Mouse (Mus musculus) kidney, adult 10 weeks (tissue): Measurements from ENCODE around the gene Cdc7. TPM values are rescaled to one million over a fixed set of nuclear protein-coding genes. Genes with fewer than 3 reads are reported as not detected.

Experiments used
- polyA plus RNA-seq: library from polyadenylated mRNA; stranded (reverse); fragments of 350-450 nt; fragmentation: Illumina TruSeq; extraction: RNeasy Lipid Tissue Mini Kit (QIAGEN cat#74804); gene quantifications from one replicate; pipeline ENCODE4 v1.2.3, GENCODE M21; 2014; ENCODE audit warnings: low read depth, low replicate concordance

Cdc7 gene
- 1.7 TPM for polyA plus RNA-seq

GRCm38 (mm10) chr5:106963584-106964512 is at the start of gene Cdc7:
Cdc7 (plus strand) TSS chr5:106964322.

GRCm38 (mm10) chr5:106925488-106926368 is 38.4 kb upstream of the Cdc7 start, which contains the start of gene Hfm1:
Hfm1 (minus strand) TSS chr5:106926321.

Other genes with a start within 250 kb of the Cdc7 start
- 0.32 TPM for gene Hfm1, start 38.0 kb upstream of the Cdc7 start, polyA plus RNA-seq